Mouse (Mus musculus) common myeloid progenitor, adult 5-6 weeks (primary cell): ENCODE measurements around the gene Atp6v1d. TPM values are rescaled to one million over a fixed set of nuclear protein-coding genes. Genes with fewer than 3 reads are reported as not detected.
A peak's percentile ranks its signal among the peaks of the same experiment; 100 is the strongest.

ENCODE experiments used
- ATAC-seq: replicated peaks from 2 replicates; pipeline ENCODE4 v1.8.0; 2016; ENCODE audit warnings: low read depth, mild to moderate bottlenecking, moderate TSS enrichment, inconsistent platforms; ENCODE audit not compliant: poor library complexity, severe bottlenecking
- total RNA-seq: library from RNA; stranded (forward); fragments of 200-1000, 187-1606 nt; gene quantifications from 2 replicates; pipeline ENCODE4 v1.2.3, GENCODE M21; 2017

Gene Atp6v1d
- 17.8 and 32.9 TPM in 2 replicates for total RNA-seq

GRCm38 (mm10) chr12:78861496-78862253, at the start of gene Atp6v1d, which contains the start of gene Eif2s1:
Gene Atp6v1d, minus strand, starts transcription at chr12:78861638.
Gene Eif2s1, plus strand, starts transcription at chr12:78861819.
- ATAC-seq: peak; percentile 88

- peak; percentile 62 for ATAC-seq
Measured at GRCm38 (mm10) chr12:78910684-78911461, 49.4 kb upstream of the Atp6v1d start.

GRCm38 (mm10) chr12:78908081-78908605, 46.7 kb upstream of the Atp6v1d start:
- no peak for ATAC-seq

GRCm38 (mm10) chr12:78906707-78907162, 45.3 kb upstream of the Atp6v1d start, which contains the start of gene Plek2:
Gene Plek2, minus strand, starts transcription at chr12:78906964.
- peak; percentile 57 for ATAC-seq

- no peak for ATAC-seq
Measured at GRCm38 (mm10) chr12:78904499-78904898, 43.1 kb upstream of the Atp6v1d start.

- no peak for ATAC-seq
Measured at GRCm38 (mm10) chr12:78903313-78903712, 41.9 kb upstream of the Atp6v1d start.

GRCm38 (mm10) chr12:78901467-78901866, 40.0 kb upstream of the Atp6v1d start:
- 0 out of 2 replicates have a peak, but pooled peaks have one; percentile 42 for ATAC-seq

- peak; percentile 39 for ATAC-seq
Measured at GRCm38 (mm10) chr12:78897861-78898260, 36.4 kb upstream of the Atp6v1d start.

- 0 out of 2 replicates have a peak, but pooled peaks have one; percentile 47 for ATAC-seq
Measured at GRCm38 (mm10) chr12:78891149-78891548, 29.7 kb upstream of the Atp6v1d start.

GRCm38 (mm10) chr12:78890062-78890461, 28.6 kb upstream of the Atp6v1d start:
- ATAC-seq: no peak

GRCm38 (mm10) chr12:78874581-78874980, 13.1 kb upstream of the Atp6v1d start:
- no peak for ATAC-seq

- ATAC-seq: peak; percentile 47; the same call in 1 of the 2 replicates
Measured at GRCm38 (mm10) chr12:78868115-78868514, 6.7 kb upstream of the Atp6v1d start.

GRCm38 (mm10) chr12:78865434-78865833, 4.0 kb upstream of the Atp6v1d start:
- ATAC-seq: no peak

- ATAC-seq: peak; percentile 33
Measured at GRCm38 (mm10) chr12:78862254-78862730, 854 bp upstream of the Atp6v1d start.

- peak; percentile 24 for ATAC-seq
Measured at GRCm38 (mm10) chr12:78860921-78861495, 430 bp downstream of the Atp6v1d start.

GRCm38 (mm10) chr12:78848246-78848645, 13.2 kb downstream of the Atp6v1d start:
- no peak for ATAC-seq

GRCm38 (mm10) chr12:78842429-78842828, 19.0 kb downstream of the Atp6v1d start:
- no peak for ATAC-seq

GRCm38 (mm10) chr12:78839906-78840305, 21.5 kb downstream of the Atp6v1d start:
- no peak for ATAC-seq

GRCm38 (mm10) chr12:78834496-78834895, 26.9 kb downstream of the Atp6v1d start:
- ATAC-seq: no peak

GRCm38 (mm10) chr12:78814437-78814836, 47.0 kb downstream of the Atp6v1d start:
- ATAC-seq: no peak
